Mouse (Mus musculus) CD4-positive helper T cell, adult 2 months (primary cell): ENCODE results near the gene Mapk8ip2.

Experiments used
- DNase-seq: peaks from one replicate; pipeline ENCODE4 v3.0.0-alpha.2; 2012; ENCODE audit warnings: low read depth, missing footprints, low spot score

Gene Mapk8ip2

GRCm38 (mm10) chr15:89480584-89480983, 26.9 kb downstream of the Mapk8ip2 start:
- no peak for DNase-seq

- no peak for DNase-seq
Measured at GRCm38 (mm10) chr15:89488182-89488581, 34.5 kb downstream of the Mapk8ip2 start.

GRCm38 (mm10) chr15:89488611-89489117, 35.0 kb downstream of the Mapk8ip2 start:
- DNase-seq, result no peak

GRCm38 (mm10) chr15:89494970-89495369, 41.3 kb downstream of the Mapk8ip2 start:
- no peak for DNase-seq

GRCm38 (mm10) chr15:89496131-89496530, 42.4 kb downstream of the Mapk8ip2 start:
- no peak for DNase-seq

- DNase-seq, result no peak
Measured at GRCm38 (mm10) chr15:89496841-89497240, 43.1 kb downstream of the Mapk8ip2 start.

GRCm38 (mm10) chr15:89497391-89498048, 43.8 kb downstream of the Mapk8ip2 start:
- no peak for DNase-seq

GRCm38 (mm10) chr15:89498049-89498960, 44.6 kb downstream of the Mapk8ip2 start:
- DNase-seq, result peak; percentile 68

- peak; percentile 14 for DNase-seq
Measured at GRCm38 (mm10) chr15:89498961-89499688, 45.4 kb downstream of the Mapk8ip2 start, which contains the start of gene Shank3. Shank3 (plus strand) TSS chr15:89499623.

GRCm38 (mm10) chr15:89499784-89500220, 46.1 kb downstream of the Mapk8ip2 start:
- DNase-seq, result peak; percentile 10

- no peak for DNase-seq
Measured at GRCm38 (mm10) chr15:89500221-89500791, 46.6 kb downstream of the Mapk8ip2 start.

GRCm38 (mm10) chr15:89501321-89501720, 47.6 kb downstream of the Mapk8ip2 start:
- DNase-seq, result no peak

- no peak for DNase-seq
Measured at GRCm38 (mm10) chr15:89504838-89505237, 51.1 kb downstream of the Mapk8ip2 start.

- DNase-seq, result no peak
Measured at GRCm38 (mm10) chr15:89507751-89508150, 54.0 kb downstream of the Mapk8ip2 start.

- DNase-seq, result no peak
Measured at GRCm38 (mm10) chr15:89512679-89513078, 59.0 kb downstream of the Mapk8ip2 start.
